Mouse (Mus musculus) liver, embryonic 14.5 days (tissue): ENCODE measurements around the gene Zmynd12. TPM values are rescaled to one million over a fixed set of nuclear protein-coding genes. Genes with fewer than 3 reads are reported as not detected.

Experiments used
- ATAC-seq: fragments of 200-750 bp; cut with Nextera tagmentation; 2 replicates; pipeline ENCODE4 v1.8.0; 2017; ENCODE audit warnings: moderate number of reproducible peaks, mild to moderate bottlenecking, moderate library complexity; ENCODE audit not compliant: insufficient read depth
- DNase-seq, 3 experiments: peaks; one replicate each; pipeline ENCODE4 v3.0.0-alpha.2; 2012 to 2013; ENCODE audit warnings: low read depth in 3 of 3, low spot score in 3 of 3
- H3K27ac ChIP-seq: fragments of 300-500 bp; sonication (generic); 2 replicates; pipeline ENCODE4 v1.5.1; 2014; ENCODE audit warnings: moderate library complexity, mild to moderate bottlenecking, control low read depth, inconsistent platforms
- H3K27me3 ChIP-seq: fragments of 300-500 bp; sonication (generic); 2 replicates; pipeline ENCODE4 v1.6.1; 2014; ENCODE audit warnings: mild to moderate bottlenecking, low read length, moderate library complexity; ENCODE audit not compliant: control insufficient read depth, insufficient read depth
- H3K36me3 ChIP-seq: fragments of 300-500 bp; sonication (generic); replicated peaks from 2 replicates; pipeline ENCODE4 v1.6.1; 2014; ENCODE audit warnings: low read depth; ENCODE audit not compliant: control insufficient read depth, insufficient read depth
- H3K4me1 ChIP-seq, 2 experiments: fragments of 200-500 bp in 1 of 2; fragments of 300-500 bp in 1 of 2; sonication (generic) in 1 of 2; replicated peaks; 2 replicates each; pipeline ENCODE4 v1.6.1; 2012 to 2014; ENCODE audit warnings: antibody characterized with exemption in 1 of 2, inconsistent platforms in 1 of 2, low read length in 1 of 2; ENCODE audit not compliant: control insufficient read depth in 2 of 2, insufficient read depth in 2 of 2
- H3K4me2 ChIP-seq: fragments of 300-500 bp; sonication (generic); 2 replicates; pipeline ENCODE4 v1.6.1; 2014; ENCODE audit warnings: low read depth, mild to moderate bottlenecking, control low read depth, moderate library complexity
- H3K4me3 ChIP-seq, 2 experiments: fragments of 200-500 bp in 1 of 2; fragments of 300-500 bp in 1 of 2; sonication (generic) in 1 of 2; 2 replicates each; pipeline ENCODE4 v1.5.1; 2012 to 2014; ENCODE audit warnings: low read depth in 2 of 2, low read length in 2 of 2, mild to moderate bottlenecking in 2 of 2, control low read depth in 1 of 2, inconsistent platforms in 1 of 2, moderate library complexity in 1 of 2; ENCODE audit not compliant: insufficient read depth in 1 of 2
- H3K9ac ChIP-seq: fragments of 300-500 bp; sonication (generic); replicated peaks from 2 replicates; pipeline ENCODE4 v1.6.1; 2014; ENCODE audit warnings: mild to moderate bottlenecking, control low read depth, moderate library complexity
- H3K9me3 ChIP-seq: fragments of 300-500 bp; sonication (generic); 2 replicates; pipeline ENCODE4 v1.6.1; 2016; ENCODE audit warnings: low read length, mixed read lengths; ENCODE audit not compliant: control insufficient read depth
- CTCF ChIP-seq: IDR thresholded peaks from 2 replicates; pipeline ENCODE4 v1.5.1; 2016; ENCODE audit warnings: antibody characterized with exemption, low read depth, control low read depth
- EP300 ChIP-seq: IDR thresholded peaks from 2 replicates; pipeline ENCODE4 v1.6.1; 2016; ENCODE audit warnings: antibody characterized with exemption, low read depth
- WGBS: fragments of 180-500 bp; shearing (Covaris S2); extraction: QIAGEN DNeasy Blood & Tissue Kit; methylation state at CpG from one replicate; pipeline ENCODE4 v1.1.7; 2014; ENCODE audit not compliant: insufficient replicate concordance; 5-methylcytosine and 5-hydroxymethylcytosine counted together
- polyA plus RNA-seq, 2 experiments: library from polyadenylated mRNA; depleted of rRNA in 1 of 2; stranded (reverse) in 1 of 2; unstranded in 1 of 2; fragments of >200 nt; fragmentation: Nextera tagmentation in 1 of 2; extraction: Ambion mirVana in 1 of 2; gene quantifications; 2 replicates each; pipeline versions ENCODE4 v1.2.1 to v1.2.3; 2012 to 2014

Gene Zmynd12
- polyA plus RNA-seq, 2 experiments: 0.06 to 0.15 TPM

GRCm38 (mm10) chr4:119460296-119460695 lies 37.7 kb downstream of the Zmynd12 start:
- H3K36me3 ChIP-seq: no peaks in the 10 kb centered on the region
- H3K27me3 ChIP-seq: no peaks in the 10 kb centered on the region
- DNase-seq (peak in 1 of 3 experiments; percentile 17), ATAC-seq (no peak)
- no peak overlapping the region for H3K4me2 ChIP-seq
- TF ChIP-seq CTCF: peak; percentile 62
- no peak for TF ChIP-seq EP300
- H3K4me1 ChIP-seq: no peaks in the 10 kb centered on the region
- 43% methylated on average over 5 of the region's 5 CpGs for WGBS
- no peak overlapping the region for H3K9ac ChIP-seq
- no peak overlapping the region for H3K27ac ChIP-seq
- H3K9me3 ChIP-seq: no peaks in the 10 kb centered on the region
- H3K4me3 ChIP-seq: no peak overlapping the region

GRCm38 (mm10) chr4:119460728-119461141 lies 38.1 kb downstream of the Zmynd12 start:
- WGBS: 56% methylated on average over 8 of the region's 8 CpGs
- no peak for ATAC-seq
- no peak overlapping the region for H3K9ac ChIP-seq

GRCm38 (mm10) chr4:119462457-119462856 lies 39.8 kb downstream of the Zmynd12 start:
- no peak for TF ChIP-seq EP300
- no peak for TF ChIP-seq CTCF
- no peak overlapping the region for H3K9ac ChIP-seq
- no peak overlapping the region for H3K4me2 ChIP-seq
- no peaks in the 10 kb centered on the region for H3K27me3 ChIP-seq
- H3K9me3 ChIP-seq: no peaks in the 10 kb centered on the region
- H3K36me3 ChIP-seq: no peaks in the 10 kb centered on the region
- 66% methylated on average over 3 of the region's 3 CpGs for WGBS
- ATAC-seq: no peak
- no peaks in the 10 kb centered on the region for H3K4me1 ChIP-seq
- no peak overlapping the region for H3K27ac ChIP-seq
- no peak for DNase-seq
- no peak overlapping the region for H3K4me3 ChIP-seq

More at GRCm38 (mm10) chr4:119460728-119461141, 38.1 kb downstream of the Zmynd12 start:
- Histone ChIP-seq H3K9me3 (no peaks in the 10 kb centered on the region), H3K36me3 (no peaks in the 10 kb centered on the region), H3K27ac (no peak overlapping the region), H3K4me3 (no peak overlapping the region), H3K4me2 (no peak overlapping the region), H3K27me3 (no peaks in the 10 kb centered on the region), H3K4me1 (no peaks in the 10 kb centered on the region)
- TF ChIP-seq CTCF (no peak), EP300 (no peak)
- no peak for DNase-seq

- DNase-seq (no peak), ATAC-seq (no peak)
- Histone ChIP-seq H3K4me3 (no peak overlapping the region), H3K4me2 (no peak overlapping the region), H3K36me3 (no peaks in the 10 kb centered on the region), H3K27ac (no peak overlapping the region), H3K27me3 (no peaks in the 10 kb centered on the region), H3K4me1 (no peaks in the 10 kb centered on the region), H3K9me3 (no peaks in the 10 kb centered on the region), H3K9ac (no peak overlapping the region)
- TF ChIP-seq CTCF (no peak), EP300 (no peak)
- 47% methylated on average over 11 of the region's 11 CpGs for WGBS
These were observed 40.5 kb downstream of the Zmynd12 start for GRCm38 (mm10) chr4:119462858-119463755.

GRCm38 (mm10) chr4:119463756-119464419 lies 41.3 kb downstream of the Zmynd12 start:
- Histone ChIP-seq H3K9me3 (no peaks in the 10 kb centered on the region), H3K9ac (no peak overlapping the region), H3K4me1 (no peaks in the 10 kb centered on the region), H3K27me3 (no peaks in the 10 kb centered on the region), H3K27ac (no peak overlapping the region), H3K4me2 (no peak overlapping the region), H3K4me3 (no peak overlapping the region), H3K36me3 (no peaks in the 10 kb centered on the region)
- WGBS: 49% methylated on average over 13 of the region's 13 CpGs
- ATAC-seq (no peak), DNase-seq (no peak)
- TF ChIP-seq CTCF: no peak
- TF ChIP-seq EP300: no peak
